Mouse (Mus musculus): ENCODE measurements around the gene Sox14. TPM values are rescaled to one million over a fixed set of nuclear protein-coding genes. Genes with fewer than 3 reads are reported as not detected.

Sox14 gene
- polyA plus RNA-seq (2012; rRNA removed; ENCODE audit: low replicate concordance) = not detected in 2 replicates

GRCm38 (mm10) chr9:99875618-99876372 lies at the start of gene Sox14:
Gene Sox14 (minus strand): TSS chr9:99876170.

Other genes with a start within 250 kb of the Sox14 start
- 1.4 and 6.4 TPM in 2 replicates for gene Dzip1l, start 246.7 kb downstream of the Sox14 start, polyA plus RNA-seq (2012; rRNA removed; ENCODE audit: low replicate concordance)
- 0.14 TPM in 1 of 2 replicates, not detected in the other for gene Cldn18, start 158.9 kb downstream of the Sox14 start, polyA plus RNA-seq (2012; rRNA removed; ENCODE audit: low replicate concordance)